23 mouse cellular contexts compared by ENCODE assay signal in the genomic region with DNA sequence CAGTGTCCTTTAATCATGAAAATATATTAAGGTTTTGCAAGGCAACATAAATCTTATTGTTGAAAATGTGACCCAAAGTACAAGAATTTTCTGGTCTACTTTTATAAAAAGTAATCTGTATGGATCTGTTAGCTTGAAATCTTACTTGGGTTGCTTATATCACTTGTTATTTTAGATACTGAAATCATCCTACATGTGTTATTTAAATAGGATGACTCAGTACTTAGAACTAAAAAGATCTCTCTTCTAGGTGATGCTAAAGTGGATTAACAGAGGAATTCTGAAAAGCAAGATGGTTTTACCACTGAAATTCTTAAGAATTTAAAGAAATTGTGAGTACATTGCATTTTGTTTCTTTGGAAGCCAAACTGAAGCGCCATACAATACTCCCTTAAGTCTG.
A peak's percentile ranks its signal among the peaks of the same experiment; 100 is the strongest.
DNase-seq lines count a peak whose midpoint lies in the region; ATAC-seq and TF ChIP-seq lines count a peak whose summit lies in the region.
"Had no signal": no experiment of that assay in that cellular context is flagged by ENCODE, and none has a peak within 500 bp of the region (broad histone marks: within the 10 kb centered on the region; RNA-seq: fewer than 3 reads in every experiment).

No protein-coding gene starts in this region.

- no peak for DNase-seq in frontal cortex, adult 2 months (ENCODE audit: extremely low spot score in 1 of 2, low spot score in 1 of 2)
- DNase-seq in left cerebral cortex, adult 2 months (ENCODE audit: extremely low spot score in 1 of 2, low spot score in 2 of 2), result no peak
- DNase-seq in left cerebral cortex, adult 18-20 months (ENCODE audit: low spot score in 2 of 2), result no peak
- peak; percentile 32 for DNase-seq in brain, adult 2 months (ENCODE audit: low read depth, low spot score)
- peak; percentile 47 for DNase-seq in telencephalon, adult 2 months (ENCODE audit: low read depth, low spot score)
- no peak for DNase-seq in spleen, adult 18-20 months
- DNase-seq in kidney, adult 2 months, result no peak
- DNase-seq: adrenal gland, adult 2 months; adrenal gland, adult 8-10 months; adrenal gland, postnatal 10 days; adrenal gland, postnatal 14 days; adrenal gland, postnatal 25 days; adrenal gland, postnatal 36 days; B cell, adult 2 months; cerebellum, adult 11 months; cerebellum, adult 11-12 months; cerebellum, adult 18-20 months had no signal

- H3K36me3 ChIP-seq in kidney, adult 2 months (ENCODE audit: control insufficient read depth, insufficient read depth, low read length), result no peaks in the 10 kb centered on the region
- H3K36me3 ChIP-seq: G1E had no signal

- H3K27ac ChIP-seq in left cerebral cortex, adult 2 months, result peak overlapping the region; percentile 61; the same call in 1 of the 2 replicates
- no peak overlapping the region for H3K27ac ChIP-seq in kidney, adult 2 months (ENCODE audit: insufficient read depth, low read depth, low read length)

- ATAC-seq in frontal cortex, adult (ENCODE audit: low TSS enrichment), result peak; percentile 100
- ATAC-seq: activated CD4-positive, CD25-positive, alpha-beta regulatory T cell, adult 4 months; CD4-positive, CD25-positive, alpha-beta regulatory T cell, adult 4 months; Patski had no signal

- intact Hi-C loops in left cerebral cortex, adult 2 months (cut with DNase I), result no loop called here

- no peak for TF ChIP-seq CTCF in left cerebral cortex, adult 2 months (IDR thresholded peaks at IDR 0.05)
- no peak for TF ChIP-seq CTCF in kidney, adult 2 months (conservative IDR thresholded peaks at IDR 0.05; ENCODE audit: insufficient read depth, insufficient read length, low read depth, low read length)

- H3K4me1 ChIP-seq in kidney, adult 2 months (ENCODE audit: control insufficient read depth, insufficient read depth, low read length), result no peaks in the 10 kb centered on the region

- H3K4me3 ChIP-seq in left cerebral cortex, adult 2 months, result no peak overlapping the region
- H3K4me3 ChIP-seq in kidney, adult 2 months (ENCODE audit: insufficient read depth, low read depth, low read length), result no peak overlapping the region

- TF ChIP-seq POLR2A in kidney, adult 2 months (IDR thresholded peaks at IDR 0.05; ENCODE audit: low read depth, low read length), result no peak

- H3K27me3 ChIP-seq in kidney, adult 2 months (replicated peaks; ENCODE audit: control insufficient read depth, insufficient read depth, low read length), result no peaks in the 10 kb centered on the region
- H3K27me3 ChIP-seq: CH12.LX had no signal

- 89% methylated on average over 1 of the region's 1 CpGs for WGBS in kidney, adult 2 months

Comparison
In these comparisons a context has a peak if more than half of its experiments do, and no peak if none do; other contexts are left out.
1. DNase-seq: peak in brain, adult 2 months (single experiment) and telencephalon, adult 2 months (single experiment); none in frontal cortex, adult 2 months (0 of 2), left cerebral cortex, adult 2 months (0 of 2), left cerebral cortex, adult 18-20 months (0 of 2), spleen, adult 18-20 months (0 of 2) and kidney, adult 2 months (single experiment).